Mouse (Mus musculus) lung, adult 18-20 months (tissue): Measurements from ENCODE around the gene 4930524B15Rik.
"Not testable (repeated sequence)": the region's sequence is repeated elsewhere in the genome, so short reads cannot be mapped to it uniquely, and the experiment has no call there.

Experiments used
- DNase-seq, 2 experiments: peaks; one replicate each; pipeline ENCODE4 v3.0.0; 2022; ENCODE audit warnings: mixed read lengths in 2 of 2

The 4930524B15Rik gene

DNA sequence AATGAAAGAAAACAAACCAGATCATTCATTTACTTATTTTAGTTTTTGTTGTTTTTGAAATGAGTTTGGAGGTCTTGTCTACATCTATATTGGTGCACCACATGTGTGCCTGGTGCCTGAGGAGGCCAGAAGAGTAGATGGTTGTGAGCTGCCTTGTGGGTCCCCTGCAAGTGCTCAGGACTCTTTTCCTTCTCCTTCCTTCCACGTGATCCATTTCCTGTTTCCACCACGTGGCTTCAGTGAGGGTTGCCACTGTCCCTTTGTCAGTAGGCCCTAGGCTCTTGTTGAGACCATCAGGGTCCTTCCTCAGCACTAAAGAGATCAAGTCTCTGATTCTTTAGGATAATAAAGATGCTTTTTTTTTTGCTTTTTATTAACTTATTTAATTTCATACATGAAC is 19.4 kb downstream of the 4930524B15Rik start:
- no peak for DNase-seq

DNA sequence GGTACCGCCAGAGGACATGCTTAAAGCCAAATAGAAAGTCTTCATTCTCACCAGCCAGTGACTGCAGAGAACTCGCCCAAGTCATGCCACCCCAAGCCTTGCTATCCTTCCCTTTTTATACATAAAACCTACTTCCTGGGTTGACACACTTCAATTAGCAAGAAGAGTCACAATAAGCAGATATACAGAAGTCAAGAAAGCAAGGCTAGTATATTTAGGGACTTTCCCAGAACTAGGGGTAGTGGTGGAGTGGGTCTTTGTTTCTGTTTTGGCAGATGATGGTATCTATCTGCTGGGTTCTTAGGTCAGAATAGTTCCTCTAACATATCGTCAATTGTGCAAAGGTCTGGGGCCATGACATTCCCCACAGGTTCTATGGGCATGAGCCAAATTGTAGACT is 27.1 kb downstream of the 4930524B15Rik start:
- no peak for DNase-seq

DNA sequence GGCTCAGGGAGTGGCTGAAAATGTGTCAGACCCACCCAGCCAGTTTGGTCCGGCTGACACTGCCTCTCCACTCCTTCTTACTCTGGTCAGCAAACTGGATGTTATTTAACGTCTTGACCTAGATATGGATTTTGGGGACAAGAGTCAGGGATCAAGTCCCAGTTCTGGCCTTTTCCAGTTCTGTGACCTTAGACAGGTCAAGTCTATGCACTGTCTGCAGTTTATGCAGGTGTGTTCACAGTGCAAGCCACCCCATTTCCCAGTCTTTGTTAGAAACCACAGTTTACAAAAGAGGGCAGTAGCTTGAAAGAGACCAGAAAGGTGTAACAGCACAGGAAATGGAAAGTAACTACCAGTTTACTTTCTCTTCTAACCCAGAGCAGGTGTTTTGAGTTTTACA is 34.3 kb downstream of the 4930524B15Rik start:
- DNase-seq: no peak

DNA sequence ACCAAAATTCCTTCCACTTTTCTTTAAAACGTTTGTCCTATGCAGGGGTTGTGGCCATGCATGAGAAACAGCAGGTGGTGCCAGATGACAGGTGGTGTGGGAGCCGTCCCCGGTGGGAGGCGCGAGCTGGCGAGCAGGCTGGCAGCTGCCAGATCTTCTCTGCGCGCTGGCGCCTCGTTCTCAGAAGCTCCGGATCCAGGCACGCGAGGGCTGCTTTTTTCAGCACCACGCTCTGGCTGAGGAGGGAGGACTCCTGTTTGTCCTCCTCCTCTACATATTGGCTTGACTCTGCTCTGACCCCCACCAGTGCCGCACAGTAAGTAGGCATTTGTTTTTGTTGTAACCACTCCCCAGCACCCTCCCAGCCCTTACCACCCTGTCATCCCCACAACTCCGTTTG is 34.9 kb downstream of the 4930524B15Rik start, which contains the start of gene Nsg2:
Nsg2 (plus strand) TSS at position 183 of the 400 bp plus-strand sequence.
- peak; percentile 30 to 49 for DNase-seq

DNA sequence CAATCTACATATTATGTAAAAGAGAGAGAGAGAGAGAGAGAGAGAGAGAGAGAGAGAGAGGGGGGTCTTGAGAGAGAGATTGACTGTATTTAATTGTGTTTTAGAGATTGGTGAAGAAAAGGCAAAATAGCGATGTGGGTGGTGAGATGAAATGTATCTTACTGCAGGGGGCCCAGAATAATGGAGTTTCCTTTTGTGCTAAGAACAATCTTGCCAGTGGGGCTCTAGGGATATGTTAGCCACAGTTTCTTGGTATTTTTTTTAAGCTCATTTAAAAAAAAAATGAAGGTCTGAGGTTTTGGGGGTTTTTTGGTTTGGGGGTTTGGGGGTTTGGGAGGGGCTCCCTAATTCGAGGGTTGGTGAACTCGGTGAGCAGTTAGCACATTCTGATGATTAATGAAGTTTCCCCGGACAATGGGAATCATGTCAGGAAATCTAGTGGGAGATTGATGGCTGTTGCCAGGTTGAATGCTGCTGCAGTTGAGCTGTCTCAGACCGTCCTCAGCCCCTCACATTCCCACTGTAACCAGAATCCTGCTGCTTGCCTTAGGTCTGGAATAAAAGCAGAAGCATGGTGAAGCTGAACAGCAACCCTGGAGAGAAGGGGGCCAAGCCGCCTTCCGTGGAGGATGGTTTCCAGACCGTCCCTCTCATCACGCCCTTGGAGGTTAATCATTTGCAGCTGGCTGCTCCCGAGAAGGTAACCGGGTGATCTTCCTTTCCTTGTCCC is 36.0 kb downstream of the 4930524B15Rik start:
- DNase-seq: no peak

DNA sequence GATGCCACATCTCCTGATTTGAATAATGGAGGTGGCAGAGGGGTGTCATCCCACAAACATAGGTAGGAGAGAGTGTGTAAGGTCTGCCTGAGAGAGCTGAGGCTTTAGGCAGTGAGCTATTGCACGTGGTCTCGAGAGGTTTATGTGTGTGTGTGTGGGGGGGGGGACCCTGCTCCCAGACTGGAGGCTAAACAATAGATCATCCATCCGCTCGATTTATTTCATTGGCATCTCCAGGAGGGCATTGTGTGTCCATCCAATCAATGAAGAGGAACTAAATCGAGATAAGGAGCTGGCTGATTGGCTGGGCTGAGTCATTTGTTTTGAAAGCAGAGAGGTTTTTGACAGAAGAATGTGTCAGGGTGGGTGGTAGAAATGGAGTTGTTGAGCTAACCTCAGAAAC is 37.3 kb downstream of the 4930524B15Rik start:
- no peak for DNase-seq

DNA sequence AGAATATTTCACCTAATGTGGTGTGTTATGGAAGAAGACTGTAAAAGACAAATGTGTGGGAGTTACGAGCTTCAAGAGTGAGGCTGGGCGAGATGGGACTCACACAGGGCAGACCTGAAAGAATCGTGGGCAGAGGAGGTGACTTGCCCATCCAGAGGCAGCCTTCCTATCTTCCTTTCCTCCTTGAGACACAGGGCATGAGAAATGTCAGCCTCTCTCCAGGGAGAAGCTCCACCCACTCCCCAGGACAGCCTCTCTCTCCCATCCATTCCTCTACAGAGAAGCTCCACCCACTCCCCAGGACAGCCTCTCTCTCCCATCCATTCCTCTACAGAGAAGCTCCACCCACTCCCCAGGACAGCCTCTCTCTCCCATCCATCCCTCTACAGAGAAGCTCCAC is 42.7 kb downstream of the 4930524B15Rik start:
- DNase-seq: not testable (repeated sequence)

DNA sequence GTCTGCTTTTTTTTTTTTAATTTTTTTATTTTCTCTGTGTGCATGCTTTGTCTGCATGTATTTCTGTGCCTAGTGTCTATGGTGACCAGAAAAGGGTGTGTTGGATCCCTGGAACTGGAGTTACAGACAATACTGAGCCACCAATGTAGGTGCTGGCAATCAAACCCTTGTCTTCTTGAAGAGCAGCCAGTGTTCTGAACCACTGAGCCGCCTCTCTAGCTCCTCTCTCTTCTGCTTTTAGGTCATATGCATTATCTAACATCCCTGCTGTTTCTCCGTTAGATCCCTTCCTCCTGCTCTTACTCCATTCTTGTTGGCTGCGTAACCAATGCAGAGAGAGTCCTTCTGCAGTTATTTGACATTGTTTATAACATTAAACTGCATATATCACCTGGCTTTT is 43.5 kb downstream of the 4930524B15Rik start:
- no peak for DNase-seq

DNA sequence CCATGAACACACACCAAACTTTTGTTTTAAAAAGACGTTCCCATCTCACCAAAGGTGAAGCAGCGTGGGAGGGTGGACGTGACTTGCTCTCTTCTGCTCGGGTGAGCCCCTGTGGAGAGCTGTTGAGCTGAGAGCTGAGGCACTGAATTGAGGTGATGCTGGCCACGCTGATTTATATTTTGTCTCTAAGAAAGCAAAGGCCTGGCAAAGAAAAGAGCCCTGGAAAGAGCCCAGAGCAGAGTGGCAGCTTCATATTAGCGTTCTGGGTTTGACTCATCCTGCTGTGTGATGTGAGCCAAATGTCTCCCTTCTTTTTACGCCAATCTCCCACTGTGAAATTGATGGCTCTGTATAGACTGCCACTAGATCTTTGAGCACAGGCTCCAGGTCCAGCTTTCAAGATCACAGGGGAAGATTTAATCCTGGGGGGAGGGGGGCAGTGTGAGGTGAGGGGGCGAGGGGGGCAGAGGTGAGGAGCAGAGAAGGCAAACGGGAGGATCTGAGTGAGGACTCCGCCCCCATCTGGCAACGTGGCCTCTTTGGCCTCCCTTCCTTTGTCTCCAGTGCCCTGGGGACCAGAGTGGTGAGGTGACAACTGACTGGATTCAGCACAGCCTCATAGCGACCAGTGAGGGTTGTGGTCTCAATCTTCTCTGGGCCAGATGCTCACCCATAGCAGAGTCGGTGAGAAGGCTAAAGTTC is 44.7 kb downstream of the 4930524B15Rik start:
- DNase-seq: no peak

DNA sequence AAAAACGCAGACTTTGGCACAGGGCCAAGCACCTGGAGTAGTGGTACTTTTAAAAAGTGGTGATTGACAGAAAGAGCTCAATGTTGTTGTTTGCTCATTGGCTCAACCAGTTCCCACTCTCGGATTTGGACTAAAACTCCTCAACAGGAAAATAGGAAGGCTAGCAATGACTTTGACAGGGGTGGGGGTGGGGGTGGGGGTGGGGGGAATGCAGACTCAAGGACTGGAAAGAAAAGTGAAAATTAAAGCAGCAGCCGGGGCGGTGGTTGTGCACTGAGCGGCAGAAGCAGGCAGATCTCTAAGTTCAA is 45.2 kb downstream of the 4930524B15Rik start:
- no peak for DNase-seq

DNA sequence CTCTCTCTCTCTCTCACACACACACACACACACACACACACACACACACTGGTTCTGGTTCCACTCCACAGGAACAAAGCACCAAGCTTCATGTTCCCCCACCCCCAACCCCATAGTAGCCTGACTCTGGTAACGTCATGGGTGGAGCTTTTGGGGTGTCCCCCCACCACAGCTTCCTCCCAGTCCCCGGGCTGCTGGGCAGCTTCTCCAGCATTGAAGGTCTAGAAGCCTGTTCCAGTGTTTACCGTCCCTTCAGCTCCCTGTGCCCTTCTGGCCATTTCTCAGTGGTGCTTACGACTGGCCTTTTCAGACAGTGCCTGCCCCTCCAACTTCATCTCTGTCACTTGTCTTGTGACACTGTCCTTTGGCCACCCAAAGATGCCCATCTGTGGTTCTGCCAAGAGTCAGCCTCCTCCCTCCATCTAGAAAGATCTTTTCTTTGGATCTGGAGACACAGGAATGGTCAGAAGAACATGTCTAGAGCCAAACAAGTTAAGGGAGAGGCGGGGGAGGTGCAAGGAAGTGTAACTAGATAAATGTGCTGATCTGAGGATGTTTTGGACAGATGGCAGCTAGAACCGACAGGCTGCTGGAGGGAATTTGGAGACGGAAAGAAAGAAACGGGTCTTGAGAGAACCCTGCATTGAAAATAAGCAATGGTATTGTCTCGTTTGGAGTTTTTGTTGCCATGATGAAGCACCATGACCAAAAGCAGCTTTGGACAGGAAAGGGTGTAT is 46.6 kb downstream of the 4930524B15Rik start:
- DNase-seq: no peak

DNA sequence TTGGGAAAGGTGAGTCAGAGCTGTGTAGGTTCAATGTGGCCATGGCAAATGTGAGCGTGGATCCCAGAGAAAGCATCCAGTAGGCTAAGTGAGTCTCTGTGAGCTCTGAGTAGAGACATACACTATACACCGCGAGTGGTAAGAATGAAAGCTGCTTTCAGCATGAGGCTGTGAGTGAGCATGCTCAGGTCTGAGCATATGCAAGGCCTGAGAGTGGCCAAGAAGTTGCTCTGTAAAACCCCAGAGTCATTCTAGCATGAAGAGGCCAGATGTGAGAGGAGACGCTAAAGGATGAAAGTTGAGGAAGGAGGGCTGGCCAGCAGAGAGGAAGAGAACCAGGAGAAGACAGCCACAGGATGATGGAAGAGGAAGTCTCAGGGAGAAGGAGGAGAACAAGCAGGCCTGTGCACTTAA is 47.6 kb downstream of the 4930524B15Rik start:
- no peak for DNase-seq

DNA sequence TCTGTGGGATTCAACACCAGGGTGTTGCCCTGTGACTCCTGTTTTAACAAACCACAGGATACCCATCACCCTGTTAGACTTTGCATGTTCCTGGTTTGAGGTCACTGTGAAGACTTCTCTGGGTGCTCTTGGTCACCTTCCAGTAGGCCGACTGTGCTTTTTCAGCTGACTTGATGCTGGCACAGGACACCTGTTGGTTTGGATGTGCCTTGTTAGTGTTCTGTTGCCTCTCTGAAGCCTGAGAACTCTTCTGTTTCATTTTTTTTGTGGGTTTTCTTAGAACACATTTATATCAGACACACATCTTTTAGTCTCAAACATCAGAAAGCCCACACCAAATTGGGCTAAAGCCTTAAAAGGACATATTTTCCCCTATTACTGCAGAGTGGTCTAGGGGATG is 48.2 kb downstream of the 4930524B15Rik start:
- no peak for DNase-seq

DNA sequence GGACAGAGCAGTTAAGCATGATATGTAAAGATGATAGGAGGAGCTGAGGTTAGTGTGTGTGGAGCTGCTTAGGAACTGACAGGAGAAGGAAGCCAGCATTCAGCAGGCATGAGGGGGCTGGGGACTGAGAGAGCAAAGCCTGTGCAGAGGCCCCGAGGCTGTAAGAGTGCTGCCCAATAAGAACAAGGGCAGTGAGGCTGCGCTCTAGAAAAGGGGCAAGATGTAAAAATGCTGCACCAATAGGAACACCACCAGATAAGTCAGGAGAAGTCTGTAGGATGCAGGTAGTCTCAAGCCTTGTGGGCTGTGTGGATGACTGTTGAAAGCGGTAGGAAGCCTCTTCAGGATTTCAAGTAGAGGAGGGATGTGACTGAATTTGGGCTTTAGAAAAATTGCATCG is 52.8 kb downstream of the 4930524B15Rik start:
- no peak for DNase-seq

DNA sequence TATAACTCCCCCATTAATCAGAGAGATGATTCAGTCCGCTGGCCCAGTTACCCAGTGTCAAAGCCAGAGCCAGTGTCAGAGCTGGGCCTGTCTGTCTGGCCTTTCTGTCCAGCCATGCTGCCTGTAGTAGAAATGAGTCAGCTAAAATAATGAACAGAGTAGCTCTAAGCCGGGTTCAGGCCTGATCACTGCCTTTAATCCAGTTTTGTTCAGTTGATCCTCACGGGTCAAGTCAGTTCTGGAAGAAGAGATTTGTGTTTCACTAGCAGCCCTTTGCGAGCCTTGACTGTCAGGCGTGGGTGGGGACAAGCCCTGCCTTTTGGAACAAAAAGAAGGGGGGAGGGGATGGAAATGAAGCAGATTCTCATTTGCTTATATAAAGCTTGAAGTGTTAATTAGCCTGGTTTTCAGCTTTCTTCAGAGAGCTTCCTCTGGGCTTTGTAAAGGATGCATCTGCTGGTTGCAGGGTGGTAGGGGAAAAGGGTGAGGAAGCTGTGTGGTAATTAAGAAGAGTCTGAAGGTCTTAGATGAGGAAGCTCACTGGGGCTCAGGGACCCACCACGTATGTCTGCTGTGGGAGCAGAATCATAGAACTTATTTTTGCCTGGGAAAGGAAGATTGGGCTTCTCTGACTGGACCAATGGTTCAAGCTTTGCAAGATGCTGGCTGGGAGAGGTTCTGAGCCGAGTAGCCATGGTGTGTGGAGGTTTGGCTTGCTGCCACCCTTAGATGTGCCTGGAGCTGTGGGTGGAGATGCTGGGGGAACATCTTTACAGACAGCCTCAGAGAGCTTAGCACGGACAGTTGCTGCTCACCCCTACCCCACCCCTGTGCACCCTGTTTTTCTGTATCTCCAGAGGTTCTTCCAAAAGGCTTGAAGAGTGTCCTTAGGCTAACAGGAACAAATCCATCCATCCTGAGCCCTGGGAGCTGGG is 54.9 kb downstream of the 4930524B15Rik start:
- no peak for DNase-seq

DNA sequence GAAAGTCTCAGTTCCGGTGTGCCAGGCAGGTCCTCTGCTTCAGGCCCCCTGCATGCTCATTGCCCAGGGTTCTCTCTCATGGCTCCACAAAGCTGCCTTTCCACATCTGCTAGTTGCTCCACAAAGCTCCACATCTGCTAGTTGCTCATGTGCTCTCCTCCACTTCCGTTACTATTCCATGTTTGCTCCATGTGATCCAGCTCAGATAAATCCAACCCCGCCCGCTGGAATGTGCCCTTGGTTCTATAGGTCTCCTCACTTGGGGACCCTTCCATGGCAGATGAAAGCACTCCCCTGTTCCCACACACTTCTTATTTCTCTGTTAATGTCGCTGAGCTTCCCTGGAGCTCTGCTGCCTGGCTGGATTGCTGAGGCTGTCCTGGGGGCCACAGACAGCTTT is 61.2 kb downstream of the 4930524B15Rik start:
- DNase-seq: no peak

DNA sequence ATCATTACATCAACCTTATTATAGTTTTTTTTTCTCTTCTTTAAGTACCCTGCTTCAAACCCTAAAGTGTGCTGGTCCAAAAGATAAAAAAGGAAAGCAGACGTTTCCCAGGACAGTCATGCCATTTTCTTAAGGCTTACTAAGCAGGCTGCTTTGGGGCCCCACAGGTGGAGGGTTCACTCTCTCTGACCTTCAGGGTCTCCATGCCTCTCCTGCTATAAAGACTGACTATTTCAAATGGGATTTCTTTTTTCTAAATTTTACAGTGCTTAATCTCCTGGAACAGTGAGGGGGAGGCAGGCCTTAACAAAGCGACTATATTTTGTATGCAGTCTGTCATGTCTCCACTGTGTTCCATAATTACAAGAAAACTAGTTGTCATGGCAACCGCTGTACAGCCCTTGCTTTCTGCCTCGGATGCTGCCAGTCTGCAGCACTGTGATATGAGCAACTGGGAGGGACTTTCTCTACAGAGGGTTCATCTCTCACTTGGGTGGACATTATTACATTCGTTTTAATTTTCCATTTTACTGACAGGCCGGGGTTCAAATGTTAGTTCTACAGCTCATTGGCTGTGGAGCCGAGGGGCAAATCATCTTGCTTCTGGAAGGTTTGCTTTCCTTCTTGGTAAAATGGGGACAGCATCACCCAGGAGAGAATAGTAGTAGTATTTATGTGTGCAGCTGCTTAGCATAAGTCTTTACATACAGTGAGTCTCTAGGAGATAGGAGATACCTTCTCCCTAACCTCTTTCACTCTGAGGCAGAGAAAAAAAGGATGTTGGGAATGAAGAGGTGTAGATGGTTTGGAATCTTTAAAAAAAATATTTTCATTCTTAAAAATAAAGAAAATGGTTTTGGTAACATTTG is 62.3 kb downstream of the 4930524B15Rik start:
- no peak for DNase-seq

DNA sequence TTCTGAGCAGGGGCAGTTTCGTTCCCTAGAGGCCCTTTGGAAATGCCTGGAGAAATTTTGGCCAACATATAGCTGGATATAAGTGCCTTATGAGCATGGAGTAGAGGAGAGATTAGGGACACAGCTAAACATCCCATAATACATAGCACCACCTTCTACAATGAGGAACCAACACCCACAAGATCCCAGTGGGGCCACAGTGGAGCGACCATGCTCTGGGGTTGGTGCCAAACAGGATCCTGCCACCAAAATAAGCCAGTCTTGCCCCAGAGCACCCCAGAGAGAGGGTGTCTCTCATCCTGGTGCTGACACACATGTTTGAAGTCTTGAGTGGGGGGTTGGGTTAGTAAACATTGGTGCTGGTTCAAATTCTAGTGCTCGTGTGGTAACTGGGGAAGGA is 63.2 kb downstream of the 4930524B15Rik start:
- no peak for DNase-seq
